ENCODE assay signal across 21 mouse cellular contexts in the genomic region with DNA sequence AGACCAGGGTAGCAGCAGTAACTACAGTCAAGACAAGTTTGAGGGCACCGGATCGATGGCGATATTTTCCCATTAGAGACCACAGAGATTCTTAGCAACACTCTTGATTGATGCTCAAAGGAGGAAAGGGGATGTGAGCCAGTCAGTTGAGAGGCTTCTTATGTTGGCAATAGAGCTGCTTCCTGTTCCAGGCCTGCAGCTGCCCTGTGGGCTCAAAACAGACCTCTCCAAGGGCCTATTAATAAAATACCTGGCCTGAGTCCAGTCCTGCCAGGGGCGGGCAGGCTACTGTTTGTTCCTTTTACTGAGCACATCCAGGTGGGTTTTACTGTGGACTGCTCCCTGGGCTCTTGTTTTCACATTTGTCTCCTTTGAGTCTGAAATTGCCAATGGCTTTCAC.
A peak's percentile ranks its signal among the peaks of the same experiment; 100 is the strongest.
DNase-seq lines count a peak whose midpoint lies in the region; ATAC-seq lines count a peak whose summit lies in the region.
"Had no signal": no experiment of that assay in that cellular context is flagged by ENCODE, and none has a peak within 500 bp of the region (broad histone marks: within the 10 kb centered on the region; RNA-seq: fewer than 3 reads in every experiment).

No protein-coding gene starts in this region.

- peaks cover 6 to 8% of the 10 kb centered on the region in 2 experiments; a peak in 3 of 4 replicates for H3K4me1 ChIP-seq in heart, embryonic 14.5 days (ENCODE audit: control insufficient read depth in 2 of 2, insufficient read depth in 2 of 2, low read length in 2 of 2)
- H3K4me1 ChIP-seq: forebrain, embryonic 12.5 days; hindbrain, embryonic 15.5 days; liver, embryonic 15.5 days had no signal

- 58% methylated on average over 4 of the region's 4 CpGs for WGBS in heart, embryonic 14.5 days

- no peak overlapping the region for H3K4me3 ChIP-seq in heart, embryonic 14.5 days (ENCODE audit: control insufficient read depth in 1 of 2, insufficient read depth in 1 of 2, low read depth in 1 of 2, low read length in 2 of 2)
- H3K4me3 ChIP-seq: forebrain, embryonic 12.5 days; hindbrain, embryonic 15.5 days; left cerebral cortex, adult 2 months; limb, embryonic 12.5 days; liver, embryonic 15.5 days had no signal

- ATAC-seq in heart, embryonic 14.5 days (ENCODE audit: insufficient number of reproducible peaks, insufficient read depth, low FRiP score, low read depth) = 0 out of 2 replicates have a peak, but pooled peaks have one; percentile 18
- ATAC-seq: intestine, postnatal 0 days had no signal

- DNase-seq in heart, adult 9 months (ENCODE audit: low spot score in 2 of 2) = no peak
- peak; percentile 14 for DNase-seq in kidney, postnatal 14 days
- DNase-seq in kidney, adult 18-20 months = no peak
- peak; percentile 8 for DNase-seq in ovary, postnatal 14 days (ENCODE audit: low spot score)
- DNase-seq in ovary, adult 18-20 months (ENCODE audit: low spot score) = no peak
- DNase-seq in testis, postnatal 14 days (ENCODE audit: low spot score) = no peak
- DNase-seq in gastrocnemius, postnatal 10 days = no peak
- DNase-seq: cerebellum, postnatal 25 days; midbrain, embryonic 14.5 days; right cerebral cortex, postnatal 25 days; thymus, postnatal 14 days had no signal

- no peak overlapping the region for H3K9ac ChIP-seq in heart, embryonic 14.5 days (ENCODE audit: low read length)
- H3K9ac ChIP-seq: forebrain, embryonic 12.5 days; hindbrain, embryonic 15.5 days; limb, embryonic 12.5 days; liver, embryonic 15.5 days had no signal

- no peaks in the 10 kb centered on the region for H3K9me3 ChIP-seq in heart, embryonic 14.5 days (ENCODE audit: control insufficient read depth, low read length)
- H3K9me3 ChIP-seq: forebrain, embryonic 12.5 days; hindbrain, embryonic 15.5 days; liver, embryonic 15.5 days had no signal

- H3K27ac ChIP-seq in heart, embryonic 14.5 days (replicated peaks in 1 of 2; ENCODE audit: control insufficient read depth in 1 of 2, insufficient read depth in 1 of 2, low read depth in 2 of 2, low read length in 2 of 2) = no peak overlapping the region
- H3K27ac ChIP-seq: forebrain, embryonic 12.5 days; hindbrain, embryonic 15.5 days; kidney, postnatal 0 days; left cerebral cortex, adult 2 months; limb, embryonic 12.5 days; liver, embryonic 15.5 days; macrophage; stomach, postnatal 0 days had no signal

- H3K36me3 ChIP-seq in heart, embryonic 14.5 days (ENCODE audit: control insufficient read depth, insufficient read depth, low read length) = no peaks in the 10 kb centered on the region
- H3K36me3 ChIP-seq: forebrain, embryonic 12.5 days; hindbrain, embryonic 15.5 days; limb, embryonic 12.5 days; liver, embryonic 15.5 days had no signal

- no peaks in the 10 kb centered on the region for H3K27me3 ChIP-seq in heart, embryonic 14.5 days (ENCODE audit: control insufficient read depth, insufficient read depth, low read length)
- H3K27me3 ChIP-seq: forebrain, embryonic 12.5 days; hindbrain, embryonic 15.5 days; liver, embryonic 15.5 days had no signal

- H3K4me2 ChIP-seq in heart, embryonic 14.5 days (ENCODE audit: low read length) = no peak overlapping the region
- H3K4me2 ChIP-seq: forebrain, embryonic 12.5 days; hindbrain, embryonic 15.5 days; limb, embryonic 12.5 days; liver, embryonic 15.5 days had no signal

Comparison
In these comparisons a context has a peak if more than half of its experiments do, and no peak if none do; other contexts are left out.
1. DNase-seq: peak in kidney, postnatal 14 days (single experiment) and ovary, postnatal 14 days (single experiment); none in heart, adult 9 months (0 of 2), kidney, adult 18-20 months (single experiment), ovary, adult 18-20 months (single experiment), testis, postnatal 14 days (single experiment) and gastrocnemius, postnatal 10 days (single experiment).